Mouse (Mus musculus) left cerebral cortex, postnatal 14 days (tissue): ENCODE measurements around the gene Tmem270. TPM values are rescaled to one million over a fixed set of nuclear protein-coding genes. Genes with fewer than 3 reads are reported as not detected.

ENCODE experiments used
- DNase-seq, 2 experiments: peaks; one replicate each; pipeline ENCODE4 v3.0.0; 2021 to 2022; ENCODE audit warnings: low spot score in 2 of 2, mixed read lengths in 1 of 2
- intact Hi-C: fragments of 180-260 bp; cut with DNase I; formaldehyde crosslinking; loops from one replicate; pipeline ENCODE4 v1.15.1; 2025
- total RNA-seq, 2 experiments: library from RNA; stranded (reverse); gene quantifications; 2 replicates each; pipeline ENCODE4 v1.2.3; 2021

Tmem270 gene
- total RNA-seq, 2 experiments from 2014 or later, result not detected

DNA sequence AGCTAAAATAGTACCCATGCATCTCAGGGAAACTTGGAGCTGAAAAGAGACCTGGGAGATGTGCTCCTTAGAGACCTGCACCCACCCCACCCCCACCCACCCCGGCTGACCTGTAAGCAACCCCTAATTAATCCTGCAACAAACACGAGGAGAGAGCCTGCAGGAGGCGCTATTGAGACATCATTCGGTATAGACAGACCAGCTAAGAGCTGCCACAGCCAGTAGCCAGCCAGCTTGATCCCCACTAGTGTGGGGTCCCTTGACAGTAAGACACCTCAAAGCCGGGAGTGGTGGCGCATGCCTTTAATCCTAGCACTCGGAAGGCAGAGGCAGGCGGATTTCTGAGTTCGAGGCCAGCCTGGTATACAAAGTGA, 26.4 kb upstream of the Tmem270 start:
- peak; percentile 23 to 48 for DNase-seq
- intact Hi-C loops, result loop anchor here (5.0 kb wide), 1 partner anchor 34 kb away; no protein-coding TSS in a partner anchor

DNA sequence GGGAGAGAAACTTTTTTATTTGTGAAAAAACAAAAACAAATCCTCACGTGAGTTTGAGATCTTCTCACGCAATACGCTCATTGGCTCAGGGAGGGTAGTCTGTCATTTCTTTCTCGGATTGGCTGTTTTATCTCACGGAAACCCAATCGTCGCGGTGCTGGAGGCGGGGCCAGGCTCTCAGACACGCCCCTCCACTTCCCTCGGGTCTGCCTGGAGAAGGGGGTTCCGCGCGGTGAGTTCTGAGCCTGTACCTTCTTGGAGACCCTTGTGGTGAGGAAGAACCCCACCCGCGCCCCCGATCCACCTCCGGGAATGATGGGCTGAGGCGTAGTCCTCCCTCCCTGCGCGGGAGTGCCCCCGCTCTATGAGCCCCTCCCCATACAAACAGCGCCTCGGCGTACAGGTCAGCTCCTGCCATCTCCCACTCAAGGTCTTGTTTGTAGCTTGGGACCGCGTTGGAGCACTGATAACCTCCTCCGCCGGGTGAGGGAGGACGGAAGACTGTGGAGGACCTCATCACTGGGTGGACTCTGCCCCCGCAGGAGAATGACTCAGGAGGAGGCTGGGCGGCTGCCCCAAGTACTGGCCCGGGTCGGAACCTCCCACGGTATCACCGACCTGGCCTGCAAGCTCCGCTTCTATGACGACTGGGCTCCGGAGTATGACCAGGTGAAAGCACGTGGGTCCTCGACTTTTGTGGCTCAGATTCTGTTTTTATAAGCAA, 25.8 kb upstream of the Tmem270 start, which contains the start of gene Mettl27:
Mettl27 (plus strand) TSS at position 190 of the 724 bp plus-strand sequence.
- intact Hi-C loops, result loop anchor here (5.0 kb wide), 1 partner anchor 35 kb away; no protein-coding TSS in a partner anchor
- DNase-seq, result peak; percentile 82 to 91

DNA sequence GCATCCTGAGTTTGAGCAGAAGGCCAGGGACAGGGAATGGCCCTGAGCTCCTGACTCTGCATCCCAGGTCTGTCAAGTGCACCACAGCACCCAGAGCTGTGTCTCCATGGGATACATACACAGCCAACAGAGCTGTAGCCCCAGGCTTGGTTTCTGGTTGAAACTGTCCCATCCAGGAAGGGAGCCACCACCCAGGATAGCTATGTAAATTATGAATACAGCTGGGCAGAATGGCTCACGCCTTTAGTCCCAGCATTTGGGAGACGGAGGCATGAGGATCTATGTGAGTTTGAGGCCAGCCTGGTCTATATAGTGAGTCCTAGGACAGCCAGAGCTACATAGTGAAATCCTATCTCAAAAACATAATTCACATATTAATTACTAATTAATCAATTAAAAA, 23.5 kb upstream of the Tmem270 start:
- intact Hi-C loops, result loop anchor here (5.0 kb wide), 1 partner anchor 37 kb away; no protein-coding TSS in a partner anchor
- DNase-seq, result no peak

- intact Hi-C loops, result no loop called here
- no peak for DNase-seq
Measured at GRCm38 (mm10) chr5:134926726-134927125, 20.2 kb upstream of the Tmem270 start.

GRCm38 (mm10) chr5:134923141-134923540, 16.6 kb upstream of the Tmem270 start:
- intact Hi-C loops, result no loop called here
- DNase-seq, result peak in 1 of 2 experiments; percentile 24

DNA sequence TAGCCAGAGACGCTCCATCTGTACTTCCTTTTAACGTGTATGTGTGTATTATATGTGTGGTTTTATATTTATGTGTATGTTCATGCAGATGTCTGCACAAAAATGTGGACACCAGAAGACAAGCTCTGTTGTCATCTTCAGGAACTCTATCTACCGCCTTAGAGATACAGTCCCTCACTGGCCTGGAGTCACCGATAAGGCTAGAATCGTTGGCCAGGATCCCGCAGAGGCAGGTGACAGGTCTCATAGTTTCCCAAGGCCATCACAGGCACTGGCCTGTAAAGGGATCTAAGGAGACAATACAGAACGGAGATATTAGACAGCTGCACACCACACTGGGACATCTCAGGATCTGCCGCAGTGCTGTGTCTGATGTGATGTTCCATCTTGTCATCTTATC, 14.6 kb upstream of the Tmem270 start:
- intact Hi-C loops, result no loop called here
- DNase-seq, result no peak

- peak in 1 of 2 experiments; percentile 9 for DNase-seq
Measured at GRCm38 (mm10) chr5:134920106-134920687, 13.7 kb upstream of the Tmem270 start.

DNA sequence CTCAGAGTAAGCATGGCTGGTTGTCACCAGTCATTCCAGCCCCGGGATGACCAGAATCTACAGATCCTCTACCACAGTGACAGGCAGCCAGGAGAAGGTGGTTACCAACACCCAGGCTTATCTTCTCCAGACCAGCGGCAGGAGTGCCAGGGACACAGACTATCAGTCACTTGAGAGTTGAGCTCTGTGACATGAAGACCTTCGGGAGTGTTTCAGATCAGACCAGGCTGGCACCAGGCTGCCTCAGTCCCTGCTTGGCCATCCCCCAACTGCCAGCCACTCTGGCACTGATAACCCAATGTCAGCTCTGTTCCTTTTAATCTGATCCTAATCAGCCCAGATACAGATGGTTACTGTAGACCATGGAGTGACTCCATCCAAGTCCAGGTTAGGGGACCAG, 12.6 kb upstream of the Tmem270 start:
- intact Hi-C loops, result no loop called here
- no peak for DNase-seq

More at GRCm38 (mm10) chr5:134920106-134920687, 13.7 kb upstream of the Tmem270 start:
- intact Hi-C loops, result no loop called here

- DNase-seq, result peak; percentile 34 to 63
- intact Hi-C loops, result no loop called here
Measured at GRCm38 (mm10) chr5:134918071-134918832, 11.7 kb upstream of the Tmem270 start.

- intact Hi-C loops, result no loop called here
Measured at GRCm38 (mm10) chr5:134915311-134915710, 8.8 kb upstream of the Tmem270 start, which contains the start of gene Cldn13. Gene Cldn13, minus strand, starts transcription at chr5:134915526.

DNA sequence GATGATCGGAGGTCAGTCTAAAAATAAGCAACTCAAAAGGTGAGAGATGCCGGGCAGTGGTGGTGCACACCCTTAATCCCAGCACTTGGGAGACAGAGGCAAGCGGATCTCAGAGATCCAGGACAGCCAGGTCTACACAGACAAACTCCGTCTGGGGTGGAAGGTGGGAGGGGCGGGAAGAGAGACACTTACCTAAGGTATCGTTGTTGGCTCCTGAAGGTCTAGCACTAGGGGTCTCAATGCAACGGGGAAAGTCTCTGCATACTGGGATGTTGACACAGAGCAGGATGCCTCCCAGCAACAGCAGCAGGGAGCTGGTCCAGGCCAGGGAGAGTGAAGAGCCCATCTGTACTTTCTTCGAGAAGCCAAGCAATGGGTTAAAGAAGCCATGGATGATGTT, 8.0 kb upstream of the Tmem270 start:
- intact Hi-C loops, result no loop called here
- DNase-seq, result no peak

More at GRCm38 (mm10) chr5:134915311-134915710, 8.8 kb upstream of the Tmem270 start, which contains the start of gene Cldn13:
- DNase-seq, result no peak

DNA sequence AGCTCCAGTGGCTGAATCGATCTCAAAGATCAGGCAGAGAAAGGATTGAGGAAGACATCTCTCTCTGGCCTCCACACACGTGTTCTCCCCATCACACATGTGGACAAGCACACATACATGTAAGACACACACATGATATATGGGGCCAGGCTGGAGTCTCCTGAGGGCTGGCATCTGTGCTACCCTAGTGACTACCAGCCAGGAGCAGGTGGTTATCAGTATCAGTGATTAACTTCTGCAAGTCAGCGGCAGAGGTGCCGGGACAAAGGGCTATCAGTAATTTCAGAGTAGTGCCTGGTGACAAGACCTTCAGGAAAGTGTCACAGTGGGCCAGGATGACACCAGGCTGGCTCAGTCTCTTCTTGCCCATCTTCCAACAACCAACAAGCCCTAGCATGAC, 7.2 kb upstream of the Tmem270 start:
- DNase-seq, result no peak
- intact Hi-C loops, result no loop called here

- no peak for DNase-seq
- intact Hi-C loops, result no loop called here
Measured at GRCm38 (mm10) chr5:134913352-134913751, 6.8 kb upstream of the Tmem270 start.

DNA sequence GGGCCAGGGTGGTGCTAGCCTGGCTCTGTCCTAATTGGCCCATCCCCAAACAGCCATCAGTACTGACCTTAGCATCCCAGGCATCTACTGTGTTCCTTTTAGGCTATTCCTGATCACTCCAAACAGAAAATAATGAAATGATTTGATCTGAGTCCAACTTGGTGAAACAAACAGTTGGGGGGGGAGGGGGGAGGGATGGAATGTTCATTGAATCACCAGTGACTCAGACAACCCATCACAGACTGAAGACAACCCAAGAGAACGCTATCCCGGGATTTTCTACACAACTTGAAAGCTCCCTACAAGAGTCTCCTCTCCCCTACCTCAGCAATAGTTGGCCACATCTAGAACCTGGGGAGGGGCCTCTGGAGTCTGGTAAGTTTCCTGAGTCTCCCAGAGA, 5.4 kb upstream of the Tmem270 start:
- no peak for DNase-seq
- intact Hi-C loops, result no loop called here

DNA sequence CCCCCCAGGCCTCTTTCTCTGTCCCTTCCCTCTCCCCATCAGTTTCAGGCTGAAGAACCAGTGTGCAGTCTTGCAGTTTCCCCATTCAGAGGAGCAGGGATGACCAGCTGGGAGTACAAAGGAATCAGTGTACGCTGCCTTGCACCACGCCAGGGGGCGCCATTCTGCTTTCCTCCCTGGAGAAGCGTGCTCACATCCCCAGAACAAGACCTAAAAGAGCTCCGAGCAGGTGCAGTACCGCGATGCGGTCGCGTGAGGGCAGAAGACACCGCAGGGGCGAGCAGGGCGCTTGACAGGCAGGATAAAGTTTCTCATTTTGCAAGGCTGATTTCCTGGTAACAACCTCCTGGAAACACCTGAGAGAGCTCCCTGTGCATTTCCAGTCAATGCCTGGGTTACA, 602 bp upstream of the Tmem270 start:
- intact Hi-C loops, result loop anchor here (1.0 to 10.0 kb wide), 3 partner anchors 58 to 412 kb away; no protein-coding TSS in a partner anchor
- DNase-seq, result peak; percentile 96 to 97

DNA sequence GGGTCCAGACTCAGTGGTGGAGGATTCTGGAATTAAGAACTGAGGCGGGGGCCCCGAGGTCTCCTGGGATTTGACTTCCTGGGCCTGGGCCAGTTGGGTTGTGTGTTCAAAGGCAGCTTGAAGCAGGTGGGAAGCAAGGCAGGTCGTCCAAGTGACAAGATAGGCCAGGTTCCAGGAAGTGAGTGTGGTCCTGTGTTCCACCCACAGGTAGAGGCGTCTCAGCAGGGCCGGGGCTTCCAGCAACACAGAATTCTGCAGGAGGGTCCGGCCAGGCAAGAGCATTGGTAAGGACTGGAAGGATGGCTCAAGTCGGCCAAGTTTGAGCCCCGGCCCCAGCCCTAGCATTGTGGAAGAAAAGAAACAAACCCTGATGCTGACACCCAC, 4.9 kb downstream of the Tmem270 start:
- intact Hi-C loops, result loop anchor here (2.0 to 10.0 kb wide), 3 partner anchors 153 to 407 kb away; no protein-coding TSS in a partner anchor
- no peak for DNase-seq

DNA sequence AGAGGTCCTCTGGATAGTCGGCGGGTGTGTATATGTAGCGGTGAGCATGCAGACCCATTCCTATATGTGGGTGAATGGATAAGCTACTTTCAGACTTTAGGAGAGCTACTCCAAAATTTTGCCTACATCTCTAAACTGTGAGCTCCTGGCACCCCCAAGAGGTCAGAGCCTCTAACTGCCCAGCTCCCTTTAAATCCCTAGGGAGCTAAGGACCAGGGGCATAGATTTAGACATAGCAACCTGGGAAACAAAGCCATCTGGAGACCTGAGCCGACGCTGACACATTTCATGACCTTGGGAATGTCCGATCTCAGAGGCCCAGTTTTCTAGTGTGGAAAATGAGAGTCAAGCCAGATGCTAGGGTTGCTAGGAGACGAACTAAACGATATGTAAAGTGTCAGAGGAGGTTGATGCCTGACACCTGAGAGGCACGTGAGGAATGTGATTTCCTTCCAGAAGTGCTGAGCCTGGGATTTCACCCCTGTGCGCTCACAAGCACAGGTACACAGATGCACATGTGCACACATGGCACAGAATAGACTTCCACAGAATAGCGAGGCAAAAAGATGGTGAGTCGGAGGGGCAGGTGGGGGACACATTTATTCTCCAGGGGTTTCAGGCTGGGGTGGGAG, 5.4 kb downstream of the Tmem270 start:
- intact Hi-C loops, result loop anchor here (2.0 to 10.0 kb wide), 3 partner anchors 152 to 406 kb away; no protein-coding TSS in a partner anchor
- peak; percentile 53 to 56 for DNase-seq

DNA sequence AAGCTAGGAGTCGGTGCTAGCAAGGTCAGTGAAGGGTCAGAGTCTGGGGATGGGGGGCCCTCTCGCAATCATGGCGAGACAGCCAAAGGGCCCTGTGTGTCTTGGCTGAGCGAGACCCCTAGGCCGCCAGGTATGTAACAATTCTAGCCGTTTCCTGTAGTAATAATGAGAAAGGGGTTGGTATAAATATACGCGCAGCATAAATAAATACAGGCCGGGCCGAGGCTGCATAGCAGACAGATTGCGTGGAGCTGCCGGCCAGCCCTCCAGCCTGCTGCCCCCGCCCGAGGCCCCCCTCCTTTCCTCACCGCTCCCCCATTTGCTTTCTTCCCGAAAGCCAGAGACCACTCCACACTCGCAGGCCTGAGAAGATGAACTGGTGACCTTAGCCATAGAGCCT, 8.9 kb downstream of the Tmem270 start:
- intact Hi-C loops, result no loop called here
- no peak for DNase-seq

- no peak for DNase-seq
- intact Hi-C loops, result no loop called here
Measured at GRCm38 (mm10) chr5:134896965-134897364, 9.6 kb downstream of the Tmem270 start.
